ENCODE assay signal across 27 mouse cellular contexts in the genomic region with DNA sequence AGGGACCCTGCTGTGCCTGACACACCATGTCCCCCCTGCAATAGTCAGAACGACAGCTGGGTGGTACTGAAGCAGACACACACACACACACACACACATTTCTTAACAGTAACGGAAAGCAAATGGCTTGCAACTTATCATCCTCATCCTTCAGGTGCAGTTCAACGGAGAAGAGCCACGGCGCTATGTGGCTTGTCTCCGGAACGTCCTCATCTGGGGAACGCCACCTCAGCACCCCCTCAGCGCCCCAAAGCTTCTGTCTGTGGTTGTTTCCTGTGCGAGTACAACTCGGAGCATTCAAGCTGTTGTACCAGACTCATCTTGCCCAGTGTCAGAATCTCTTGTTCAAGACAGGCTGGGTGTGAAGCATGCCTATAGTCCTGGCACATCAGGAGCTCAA. TPM values are rescaled to one million over a fixed set of nuclear protein-coding genes. Genes with fewer than 3 reads are reported as not detected.
A peak's percentile ranks its signal among the peaks of the same experiment; 100 is the strongest.
DNase-seq lines count a peak whose midpoint lies in the region; ATAC-seq lines count a peak whose summit lies in the region.
"Had no signal": no experiment of that assay in that cellular context is flagged by ENCODE, and none has a peak within 500 bp of the region (broad histone marks: within the 10 kb centered on the region; RNA-seq: fewer than 3 reads in every experiment).

No protein-coding gene starts in this region.

- ATAC-seq in midbrain, embryonic 11.5 days (ENCODE audit: low FRiP score), result no peak
- no peak for ATAC-seq in midbrain, embryonic 16.5 days
- ATAC-seq: forebrain, embryonic 14.5 days; hindbrain, postnatal 0 days; inflammation-experienced regulatory T-cells, adult 6 months; Patski had no signal

- no peak overlapping the region for H3K4me3 ChIP-seq in midbrain, embryonic 11.5 days (ENCODE audit: low read depth, low read length)
- no peak overlapping the region for H3K4me3 ChIP-seq in midbrain, embryonic 16.5 days (ENCODE audit: low read depth, low read length)

- peaks cover 6% of the 10 kb centered on the region; the same call in 1 of the 2 replicates for H3K27me3 ChIP-seq in midbrain, embryonic 11.5 days (ENCODE audit: control insufficient read depth, insufficient read depth, low read length)
- H3K27me3 ChIP-seq in midbrain, embryonic 16.5 days (ENCODE audit: control insufficient read depth, insufficient read depth, low read depth, low read length), result 0 out of 2 replicates have a peak, but pooled peaks cover 3% of the 10 kb centered on the region

- peak; percentile 77 for DNase-seq in midbrain, embryonic 11.5 days (ENCODE audit: low spot score, missing footprints)
- DNase-seq in thymus, postnatal 0 days (ENCODE audit: low spot score), result peak; percentile 85
- DNase-seq in thymus, postnatal 25 days, result peak; percentile 57
- DNase-seq in layer of hippocampus, postnatal 14 days (ENCODE audit: low spot score in 2 of 2), result no peak
- DNase-seq in layer of hippocampus, postnatal 10 days (ENCODE audit: low spot score in 2 of 2), result no peak
- no peak for DNase-seq in right cerebral cortex, adult 2 months (ENCODE audit: low spot score in 2 of 2)
- DNase-seq: adrenal gland, adult 2 months; adrenal gland, postnatal 25 days; cerebellum, adult 11-12 months; cerebellum, adult 8-10 months; cerebellum, postnatal 10 days; cerebellum, postnatal 36 days; gastrocnemius, postnatal 25 days; heart, adult 18-20 months; heart, postnatal 4 days had no signal

- no peaks in the 10 kb centered on the region for H3K9me3 ChIP-seq in midbrain, embryonic 11.5 days (ENCODE audit: control insufficient read depth, low read length)
- no peaks in the 10 kb centered on the region for H3K9me3 ChIP-seq in midbrain, embryonic 16.5 days (replicated peaks; ENCODE audit: control insufficient read depth, low read length, poor library complexity, severe bottlenecking)
- H3K9me3 ChIP-seq: forebrain, embryonic 10.5 days; G1E; heart, embryonic 12.5 days; heart, embryonic 15.5 days had no signal

- no peak overlapping the region for H3K4me2 ChIP-seq in midbrain, embryonic 11.5 days
- H3K4me2 ChIP-seq in midbrain, embryonic 16.5 days (ENCODE audit: low read length), result no peak overlapping the region

- WGBS in midbrain, embryonic 11.5 days, result 79% methylated on average over 11 of the region's 11 CpGs
- 81% methylated on average over 11 of the region's 11 CpGs for WGBS in midbrain, embryonic 16.5 days

- H3K36me3 ChIP-seq in midbrain, embryonic 11.5 days (ENCODE audit: control insufficient read depth, insufficient read depth, low read length), result no peaks in the 10 kb centered on the region
- H3K36me3 ChIP-seq in midbrain, embryonic 16.5 days (ENCODE audit: control insufficient read depth, insufficient read depth, low read length), result no peaks in the 10 kb centered on the region
- H3K36me3 ChIP-seq: forebrain, embryonic 10.5 days; G1E; heart, embryonic 12.5 days; heart, embryonic 15.5 days had no signal

- H3K27ac ChIP-seq in midbrain, embryonic 11.5 days (ENCODE audit: low read depth, low read length), result no peak overlapping the region
- H3K27ac ChIP-seq in midbrain, embryonic 16.5 days (ENCODE audit: low read length), result no peak overlapping the region
- H3K27ac ChIP-seq: heart, embryonic 15.5 days; hindbrain, embryonic 14.5 days; hindbrain, postnatal 0 days had no signal

- no peak overlapping the region for H3K9ac ChIP-seq in midbrain, embryonic 11.5 days (ENCODE audit: low read length)
- no peak overlapping the region for H3K9ac ChIP-seq in midbrain, embryonic 16.5 days (ENCODE audit: low read depth, low read length)
- H3K9ac ChIP-seq: heart, embryonic 12.5 days; heart, embryonic 15.5 days had no signal

- peaks cover 27% of the 10 kb centered on the region for H3K4me1 ChIP-seq in midbrain, embryonic 11.5 days (ENCODE audit: control insufficient read depth, insufficient read depth, low read length)
- H3K4me1 ChIP-seq in midbrain, embryonic 16.5 days (ENCODE audit: control insufficient read depth, insufficient read depth, low read length), result peaks cover 20% of the 10 kb centered on the region

RNA-seq across cellular contexts. Expression of a gene that starts 0.8 kb away (rescaled TPM):
- 0.14 and 0.19 TPM in 2 replicates for polyA plus RNA-seq in midbrain, embryonic 11.5 days (2014; fragmentation: Nextera tagmentation; extraction: Ambion mirVana)
- 0.18 and 0.24 TPM in 2 replicates for polyA plus RNA-seq in midbrain, embryonic 16.5 days (2015; fragmentation: Nextera tagmentation; extraction: Ambion mirVana)
- polyA plus RNA-seq in thymus, postnatal 0 days (2015; fragmentation: Nextera tagmentation; extraction: Ambion mirVana), result 2.0 and 2.2 TPM in 2 replicates
- total RNA-seq in layer of hippocampus, postnatal 14 days (2021), result under 1 TPM; 0.21 to 0.31 TPM
- under 1 TPM; 0.29 to 0.32 TPM for total RNA-seq in layer of hippocampus, postnatal 10 days (2021)
- total RNA-seq: adrenal gland, adult 2 months; CH12.LX had no signal
- polyA plus RNA-seq: C2C12; G1E; inflammation-experienced regulatory T-cells, adult 6 months; Patski had no signal

RNA-seq across cellular contexts. Expression of a gene that starts 11.7 kb away (rescaled TPM):
- polyA plus RNA-seq in midbrain, embryonic 11.5 days (2014; fragmentation: Nextera tagmentation; extraction: Ambion mirVana), result 9.8 and 10.3 TPM in 2 replicates
- polyA plus RNA-seq in midbrain, embryonic 16.5 days (2015; fragmentation: Nextera tagmentation; extraction: Ambion mirVana), result 6.3 and 7.3 TPM in 2 replicates
- 0.75 and 0.78 TPM in 2 replicates for polyA plus RNA-seq in thymus, postnatal 0 days (2015; fragmentation: Nextera tagmentation; extraction: Ambion mirVana)
- total RNA-seq in layer of hippocampus, postnatal 14 days (2021), result 10 to 100 TPM; 19.6 to 24.3 TPM
- total RNA-seq in layer of hippocampus, postnatal 10 days (2021), result 10 to 100 TPM; 18.6 to 19.4 TPM
- total RNA-seq: G1E had no signal
- polyA plus RNA-seq: C2C12; G1E; inflammation-experienced regulatory T-cells, adult 6 months had no signal

Comparison
In these comparisons a context has a peak if more than half of its experiments do, and no peak if none do; other contexts are left out.
1. DNase-seq: peak in midbrain, embryonic 11.5 days (single experiment), thymus, postnatal 0 days (single experiment) and thymus, postnatal 25 days (single experiment); none in layer of hippocampus, postnatal 14 days (0 of 2), layer of hippocampus, postnatal 10 days (0 of 2) and right cerebral cortex, adult 2 months (0 of 2).